Mouse (Mus musculus): ENCODE data around the gene Efna4.

DNA sequence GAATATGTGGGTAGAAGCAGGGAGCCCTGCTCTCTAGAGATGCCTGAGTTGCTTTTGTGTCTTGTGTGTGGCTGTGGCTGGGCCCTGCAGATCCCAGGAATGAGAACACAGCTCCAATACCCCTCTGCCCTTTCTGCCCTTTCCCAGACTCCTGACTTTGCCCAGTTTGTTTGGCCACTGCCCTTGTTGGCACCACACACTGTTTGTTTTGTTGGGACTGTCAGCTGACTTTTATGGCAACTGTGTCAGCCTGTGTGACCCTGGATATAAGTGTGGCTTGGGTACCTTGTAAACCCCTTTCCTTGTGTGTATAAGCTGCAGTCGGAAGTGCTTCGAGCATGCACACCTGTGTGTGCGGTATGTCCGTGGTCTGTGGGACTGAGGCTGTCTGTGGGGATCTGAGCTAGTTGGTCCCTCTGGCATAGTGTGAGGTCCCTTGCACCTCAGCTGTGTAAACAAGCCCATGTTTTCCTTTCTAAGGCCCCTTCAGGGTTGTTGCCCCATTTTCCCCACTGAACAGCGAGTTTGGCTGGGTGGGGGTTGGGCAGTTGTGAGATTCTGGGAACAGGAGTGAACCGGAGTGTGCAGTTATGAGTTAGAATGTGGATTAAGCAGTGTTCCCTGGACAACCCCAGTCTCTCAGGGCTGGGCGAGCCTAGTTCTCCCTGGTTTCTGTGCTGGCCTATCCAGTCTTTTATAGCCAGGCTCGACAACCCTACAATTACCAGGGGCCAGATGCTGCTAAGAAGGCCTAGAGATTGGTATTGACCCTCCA is 32.1 kb downstream of the Efna4 start:
- TF ChIP-seq CTCF (IDR thresholded peaks at IDR 0.05; ENCODE audit: low read depth, low read length) (no peak), POLR2A (IDR thresholded peaks at IDR 0.05; ENCODE audit: borderline replicate concordance, low read depth, low read length) (no peak)
